Mouse (Mus musculus) myocyte (in vitro differentiated cells): ENCODE data around the gene Pkig.

Experiments
- CEBPB ChIP-seq: IDR thresholded peaks from 2 replicates; pipeline ENCODE4 v1.6.1; 2011; ENCODE audit warnings: mild to moderate bottlenecking, moderate library complexity; ENCODE audit not compliant: poor library complexity, insufficient read depth, severe bottlenecking
- MYOG ChIP-seq, 3 experiments: IDR thresholded peaks; one replicate each; pipeline ENCODE4 v1.6.1; 2011; ENCODE audit warnings: control low read depth in 2 of 3, low read depth in 2 of 3, mild to moderate bottlenecking in 2 of 3; ENCODE audit not compliant: insufficient read length in 2 of 3, control insufficient read depth in 1 of 3, insufficient read depth in 1 of 3
- POLR2A ChIP-seq: IDR thresholded peaks from one replicate; pipeline ENCODE4 v1.6.1; 2011; ENCODE audit warnings: low read depth, mild to moderate bottlenecking, control low read depth, moderate library complexity; ENCODE audit not compliant: insufficient read length
- POLR2AphosphoS2 ChIP-seq: IDR thresholded peaks from one replicate; pipeline ENCODE4 v1.6.1; 2011; ENCODE audit warnings: low read depth, control low read depth; ENCODE audit not compliant: insufficient read length
- USF1 ChIP-seq: IDR thresholded peaks from one replicate; pipeline ENCODE4 v1.6.1; 2011; ENCODE audit warnings: low read depth, mild to moderate bottlenecking, control low read depth, moderate library complexity

DNA sequence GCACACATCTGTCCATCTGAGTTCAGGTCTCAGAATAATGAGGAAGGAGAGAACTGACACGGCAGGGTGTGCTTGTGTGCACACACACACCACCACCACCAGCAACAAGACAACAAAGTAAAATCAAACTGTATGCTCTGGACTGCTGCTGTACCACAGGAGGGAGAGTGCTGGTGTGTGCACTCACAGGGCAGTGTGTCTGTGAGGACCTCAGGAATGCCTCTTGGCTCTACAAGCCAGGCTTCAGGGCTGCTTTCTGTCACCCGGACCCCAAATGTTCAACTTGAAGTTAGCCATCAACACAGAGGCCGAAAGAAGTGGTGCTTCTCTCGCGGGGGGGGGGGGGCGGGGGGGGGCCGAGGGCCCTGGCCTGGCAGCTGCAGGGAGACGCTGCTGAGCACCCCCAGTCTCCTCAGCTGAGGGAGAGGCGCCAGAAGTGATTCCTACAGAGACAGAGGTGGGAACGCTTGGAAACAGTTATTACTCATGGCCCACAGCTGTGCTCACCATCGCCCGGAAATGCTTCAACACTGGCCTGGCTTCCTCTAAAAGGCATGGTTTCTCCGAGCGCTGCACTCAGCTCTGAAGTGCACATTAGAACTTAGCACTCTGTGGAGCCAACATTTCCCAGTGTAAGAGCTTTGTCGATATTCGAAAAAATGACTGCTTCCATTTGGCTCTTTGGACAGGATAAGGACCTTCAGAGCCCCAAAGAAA, 39.7 kb downstream of the Pkig start:
- TF ChIP-seq POLR2A (peak; percentile 34), USF1 (no peak), POLR2AphosphoS2 (peak; percentile 44), CEBPB (no peak), MYOG (IDR thresholded peaks at IDR 0.05; ENCODE audit: control insufficient read depth in 1 of 3, insufficient read depth in 1 of 3, insufficient read length in 2 of 3, low read depth in 2 of 3) (peak; percentile 4 to 72 (median 60))
